Comparison of ENCODE assay signal across 8 mouse cellular contexts in the genomic region with DNA sequence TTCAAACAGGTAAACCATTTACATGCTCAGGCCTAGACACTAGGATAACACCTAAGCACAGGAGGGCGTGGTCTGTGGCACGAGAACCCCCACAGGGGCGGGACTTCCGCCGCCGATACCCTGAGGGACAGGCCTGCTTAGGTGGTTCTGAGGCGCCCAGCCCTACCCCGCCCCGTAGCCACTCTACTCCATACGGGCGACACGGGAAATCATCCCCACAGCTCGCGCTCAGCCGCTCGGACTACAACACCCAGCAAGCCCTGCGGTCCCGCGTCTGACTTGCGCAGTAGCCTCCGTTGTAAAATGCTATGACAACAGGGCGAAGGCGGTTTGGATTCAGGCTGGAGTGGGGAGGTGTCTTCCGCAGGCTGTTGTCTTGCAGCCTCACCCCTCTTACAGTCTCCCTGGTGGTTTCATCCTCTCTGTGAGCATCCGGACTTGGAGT. TPM values are rescaled to one million over a fixed set of nuclear protein-coding genes. Genes with fewer than 3 reads are reported as not detected.
DNase-seq lines count a peak whose midpoint lies in the region; ATAC-seq lines count a peak whose summit lies in the region.

Gene Bbs9, plus strand, starts transcription at position 292 of the 445 bp plus-strand sequence.

- intact Hi-C loops in heart, postnatal 14 days (cut with DNase I): no loop called here

- H3K4me3 ChIP-seq in forebrain, embryonic 14.5 days (ENCODE audit: low read depth, low read length): peak within 1 kb of the TSS; percentile 54
- peak within 1 kb of the TSS; percentile 74 for H3K4me3 ChIP-seq in neural tube, embryonic 15.5 days (replicated peaks)

- peak within 1 kb of the TSS; percentile 60; the same call in 1 of the 2 replicates for H3K27ac ChIP-seq in forebrain, embryonic 14.5 days (ENCODE audit: low read depth, low read length)
- peak within 1 kb of the TSS; percentile 82 for H3K27ac ChIP-seq in neural tube, embryonic 15.5 days (replicated peaks)

- peak; percentile 100 for ATAC-seq in forebrain, embryonic 14.5 days
- ATAC-seq in neural tube, embryonic 15.5 days (ENCODE audit: low FRiP score): peak; percentile 97

- H3K27me3 ChIP-seq in forebrain, embryonic 14.5 days (replicated peaks; ENCODE audit: control insufficient read depth, insufficient read depth, low read length): no peaks in the 10 kb centered on the region
- no peaks in the 10 kb centered on the region for H3K27me3 ChIP-seq in neural tube, embryonic 15.5 days (replicated peaks)

- WGBS in forebrain, embryonic 14.5 days: under 1% methylated on average over 25 of the region's 25 CpGs
- WGBS in neural tube, embryonic 15.5 days: under 1% methylated on average over 25 of the region's 25 CpGs

- peaks cover 10% of the 10 kb centered on the region for H3K4me1 ChIP-seq in forebrain, embryonic 14.5 days (ENCODE audit: control insufficient read depth, insufficient read depth, low read length)
- H3K4me1 ChIP-seq in neural tube, embryonic 15.5 days: peaks cover 15% of the 10 kb centered on the region

- peak; percentile 99 for DNase-seq in ES-CJ7 (ENCODE audit: low read depth, low spot score)
- peak; percentile 93 for DNase-seq in cerebellum, adult 11 months
- peak; percentile 97 for DNase-seq in forebrain, embryonic 14.5 days (ENCODE audit: low spot score)
- peak; percentile 87 to 92 for DNase-seq in heart, postnatal 14 days
- DNase-seq in layer of hippocampus, adult 11-12 months (ENCODE audit: low spot score): peak; percentile 95
- peak; percentile 95 to 96 for DNase-seq in lung, adult 18-20 months
- DNase-seq in testis, postnatal 14 days (ENCODE audit: low spot score): peak; percentile 96

- H3K9ac ChIP-seq in forebrain, embryonic 14.5 days (ENCODE audit: low read length): peak within 1 kb of the TSS; percentile 69
- peak within 1 kb of the TSS; percentile 66 for H3K9ac ChIP-seq in neural tube, embryonic 15.5 days (replicated peaks)

- no peaks in the 10 kb centered on the region for H3K36me3 ChIP-seq in forebrain, embryonic 14.5 days (ENCODE audit: control insufficient read depth, insufficient read depth, low read length)
- no peaks in the 10 kb centered on the region for H3K36me3 ChIP-seq in neural tube, embryonic 15.5 days

- peak within 1 kb of the TSS; percentile 77 for H3K4me2 ChIP-seq in forebrain, embryonic 14.5 days (ENCODE audit: low read length)
- H3K4me2 ChIP-seq in neural tube, embryonic 15.5 days: peak within 1 kb of the TSS; percentile 92

- H3K9me3 ChIP-seq in forebrain, embryonic 14.5 days (replicated peaks; ENCODE audit: control insufficient read depth, low read length): no peaks in the 10 kb centered on the region
- H3K9me3 ChIP-seq in neural tube, embryonic 15.5 days (replicated peaks): no peaks in the 10 kb centered on the region

RNA-seq across cellular contexts. Expression of gene Bbs9, which starts in this region (rescaled TPM):
- polyA plus RNA-seq in forebrain, embryonic 14.5 days (2014; fragmentation: Nextera tagmentation; extraction: Ambion mirVana): 18.1 and 19.8 TPM in 2 replicates
- total RNA-seq in heart, postnatal 14 days (2021): 10 to 100 TPM; 13.1 to 14.0 TPM
- polyA plus RNA-seq in neural tube, embryonic 15.5 days (2015; fragmentation: Nextera tagmentation; extraction: Ambion mirVana): 16.4 and 17.4 TPM in 2 replicates

Comparison
In these comparisons a context has a peak if more than half of its experiments do, and no peak if none do; other contexts are left out.
1. Peak in every context shown above with its lines: DNase-seq, ATAC-seq, H3K4me3 ChIP-seq and H3K27ac ChIP-seq.